Mouse (Mus musculus): ENCODE data around the gene Slc27a5.

DNA sequence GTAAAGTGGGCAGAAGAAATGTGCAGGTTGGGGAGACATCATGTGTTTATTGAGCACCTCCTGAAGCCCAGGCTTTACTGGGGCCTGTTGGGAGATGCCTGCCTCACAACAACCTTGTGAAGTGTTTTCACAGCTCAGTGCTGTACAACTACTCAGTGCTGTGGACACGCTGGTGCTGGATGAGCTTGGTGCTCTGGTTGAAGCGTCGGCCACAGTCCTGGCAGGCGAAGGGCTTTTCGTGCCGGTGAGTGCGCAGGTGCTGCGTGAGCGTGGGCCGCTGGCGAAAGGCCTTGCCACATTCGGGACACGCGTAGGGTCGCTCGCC lies 45.1 kb upstream of the Slc27a5 start:
- TF ChIP-seq CTCF (IDR thresholded peaks at IDR 0.05; ENCODE audit: extremely low read depth, insufficient read depth, low read length) (no peak), POLR2A (IDR thresholded peaks at IDR 0.05; ENCODE audit: extremely low read depth, insufficient read depth, low read length) (no peak)

Measured in cortical plate, adult 2 months (tissue).